30 mouse cellular contexts compared by ENCODE assay signal in genomic region chr1:60636802-60637452, GRCm38 (mm10).
DNase-seq lines count a peak whose midpoint lies in the region; ATAC-seq and TF ChIP-seq lines count a peak whose summit lies in the region.
"Had no signal": no experiment of that assay in that cellular context is flagged by ENCODE, and none has a peak within 500 bp of the region (broad histone marks: within the 10 kb centered on the region; RNA-seq: fewer than 3 reads in every experiment).

No protein-coding gene starts in this region.

- no peaks in the 10 kb centered on the region for H3K36me3 ChIP-seq in kidney, adult 2 months (ENCODE audit: control insufficient read depth, insufficient read depth, low read length)
- H3K36me3 ChIP-seq in liver, postnatal 0 days (replicated peaks; ENCODE audit: insufficient read depth, low read length): no peaks in the 10 kb centered on the region
- no peaks in the 10 kb centered on the region for H3K36me3 ChIP-seq in liver, embryonic 12.5 days
- H3K36me3 ChIP-seq in intestine, embryonic 15.5 days: no peaks in the 10 kb centered on the region
- no peaks in the 10 kb centered on the region for H3K36me3 ChIP-seq in intestine, postnatal 0 days (ENCODE audit: control insufficient read depth, insufficient read depth)
- H3K36me3 ChIP-seq in forebrain, embryonic 13.5 days (ENCODE audit: poor library complexity, severe bottlenecking): no peaks in the 10 kb centered on the region
- H3K36me3 ChIP-seq in forebrain, embryonic 12.5 days (replicated peaks): no peaks in the 10 kb centered on the region
- H3K36me3 ChIP-seq: embryonic facial prominence, embryonic 13.5 days; embryonic facial prominence, embryonic 15.5 days; forebrain, embryonic 10.5 days; G1E had no signal

- no peak overlapping the region for H3K4me3 ChIP-seq in kidney, adult 2 months (ENCODE audit: insufficient read depth, low read depth, low read length)
- no peak overlapping the region for H3K4me3 ChIP-seq in liver, postnatal 0 days (ENCODE audit: low read depth, low read length)
- no peak overlapping the region for H3K4me3 ChIP-seq in liver, embryonic 12.5 days
- no peak overlapping the region for H3K4me3 ChIP-seq in intestine, embryonic 15.5 days (replicated peaks)
- no peak overlapping the region for H3K4me3 ChIP-seq in intestine, postnatal 0 days (ENCODE audit: low read depth, low read length)
- no peak overlapping the region for H3K4me3 ChIP-seq in forebrain, embryonic 13.5 days
- H3K4me3 ChIP-seq in forebrain, embryonic 12.5 days (replicated peaks): no peak overlapping the region
- H3K4me3 ChIP-seq: embryonic facial prominence, embryonic 13.5 days; embryonic facial prominence, embryonic 15.5 days; erythroblast, embryonic 14.5 days; forebrain, embryonic 10.5 days had no signal

- 38% methylated on average over 3 of the region's 3 CpGs for WGBS in kidney, adult 2 months
- WGBS in liver, postnatal 0 days (ENCODE audit: insufficient replicate concordance): 37% methylated on average over 3 of the region's 3 CpGs
- 45% methylated on average over 3 of the region's 3 CpGs for WGBS in liver, embryonic 12.5 days (ENCODE audit: insufficient replicate concordance)
- 52% methylated on average over 3 of the region's 3 CpGs for WGBS in intestine, embryonic 15.5 days
- WGBS in intestine, postnatal 0 days: 30% methylated on average over 3 of the region's 3 CpGs
- WGBS in forebrain, embryonic 13.5 days: 87% methylated on average over 3 of the region's 3 CpGs
- WGBS in forebrain, embryonic 12.5 days: 82% methylated on average over 3 of the region's 3 CpGs

- no peak overlapping the region for H3K9ac ChIP-seq in liver, postnatal 0 days (replicated peaks)
- no peak overlapping the region for H3K9ac ChIP-seq in liver, embryonic 12.5 days
- H3K9ac ChIP-seq in intestine, embryonic 15.5 days: no peak overlapping the region
- H3K9ac ChIP-seq in intestine, postnatal 0 days (ENCODE audit: low read depth, low read length): no peak overlapping the region
- no peak overlapping the region for H3K9ac ChIP-seq in forebrain, embryonic 13.5 days
- no peak overlapping the region for H3K9ac ChIP-seq in forebrain, embryonic 12.5 days
- H3K9ac ChIP-seq: embryonic facial prominence, embryonic 13.5 days; embryonic facial prominence, embryonic 15.5 days had no signal

- DNase-seq in kidney, adult 2 months: peak; percentile 27
- DNase-seq in kidney, adult 18-20 months: no peak
- no peak for DNase-seq in liver, postnatal 0 days
- DNase-seq: adrenal gland, adult 8-10 months; adrenal gland, postnatal 14 days; adrenal gland, postnatal 36 days; B cell, adult 2 months; cerebellum, adult 11 months; cerebellum, adult 18-20 months; cerebellum, adult 8-10 months; cerebellum, adult 9-11 months; cerebellum, postnatal 14 days; cerebellum, postnatal 36 days; embryo, embryonic 11 days had no signal

- H3K27ac ChIP-seq in kidney, adult 2 months (ENCODE audit: insufficient read depth, low read depth, low read length): no peak overlapping the region
- no peak overlapping the region for H3K27ac ChIP-seq in liver, postnatal 0 days (ENCODE audit: low read depth)
- H3K27ac ChIP-seq in liver, embryonic 12.5 days: no peak overlapping the region
- H3K27ac ChIP-seq in intestine, embryonic 15.5 days: no peak overlapping the region
- no peak overlapping the region for H3K27ac ChIP-seq in intestine, postnatal 0 days (ENCODE audit: low read depth, low read length)
- H3K27ac ChIP-seq in forebrain, embryonic 13.5 days: no peak overlapping the region
- no peak overlapping the region for H3K27ac ChIP-seq in forebrain, embryonic 12.5 days
- H3K27ac ChIP-seq: embryonic facial prominence, embryonic 13.5 days; embryonic facial prominence, embryonic 15.5 days; forebrain, embryonic 10.5 days had no signal

- ATAC-seq in liver, postnatal 0 days: peak; percentile 59; the same call in 1 of the 2 replicates
- ATAC-seq in liver, embryonic 12.5 days: no peak
- ATAC-seq in intestine, embryonic 15.5 days: peak; percentile 77
- ATAC-seq in intestine, postnatal 0 days: peak; percentile 77
- ATAC-seq in forebrain, embryonic 13.5 days: no peak
- no peak for ATAC-seq in forebrain, embryonic 12.5 days (ENCODE audit: low FRiP score)
- ATAC-seq: activated CD4-positive, CD25-positive, alpha-beta regulatory T cell, adult 4 months; CD4-positive, CD25-positive, alpha-beta regulatory T cell, adult 4 months; forebrain, embryonic 14.5 days; forebrain, embryonic 16.5 days; Patski had no signal

- no peaks in the 10 kb centered on the region for H3K27me3 ChIP-seq in kidney, adult 2 months (replicated peaks; ENCODE audit: control insufficient read depth, insufficient read depth, low read length)
- H3K27me3 ChIP-seq in liver, postnatal 0 days (ENCODE audit: insufficient read depth, low read length): no peaks in the 10 kb centered on the region
- H3K27me3 ChIP-seq in liver, embryonic 12.5 days (replicated peaks): no peaks in the 10 kb centered on the region
- no peaks in the 10 kb centered on the region for H3K27me3 ChIP-seq in intestine, embryonic 15.5 days (replicated peaks)
- no peaks in the 10 kb centered on the region for H3K27me3 ChIP-seq in intestine, postnatal 0 days (replicated peaks; ENCODE audit: control insufficient read depth, insufficient read depth, low read length)
- no peaks in the 10 kb centered on the region for H3K27me3 ChIP-seq in forebrain, embryonic 13.5 days
- H3K27me3 ChIP-seq in forebrain, embryonic 12.5 days: no peaks in the 10 kb centered on the region
- H3K27me3 ChIP-seq: CH12.LX; embryonic facial prominence, embryonic 13.5 days; embryonic facial prominence, embryonic 15.5 days; Patski had no signal

- H3K9me3 ChIP-seq in liver, postnatal 0 days (ENCODE audit: low read length): no peaks in the 10 kb centered on the region
- H3K9me3 ChIP-seq in liver, embryonic 12.5 days (replicated peaks): no peaks in the 10 kb centered on the region
- no peaks in the 10 kb centered on the region for H3K9me3 ChIP-seq in intestine, embryonic 15.5 days
- no peaks in the 10 kb centered on the region for H3K9me3 ChIP-seq in intestine, postnatal 0 days (ENCODE audit: control insufficient read depth)
- no peaks in the 10 kb centered on the region for H3K9me3 ChIP-seq in forebrain, embryonic 13.5 days (replicated peaks)
- H3K9me3 ChIP-seq in forebrain, embryonic 12.5 days: no peaks in the 10 kb centered on the region
- H3K9me3 ChIP-seq: embryonic facial prominence, embryonic 13.5 days; embryonic facial prominence, embryonic 15.5 days; forebrain, embryonic 10.5 days; G1E had no signal

- TF ChIP-seq POLR2A in kidney, adult 2 months (IDR thresholded peaks at IDR 0.05; ENCODE audit: low read depth, low read length): no peak

- H3K4me1 ChIP-seq in kidney, adult 2 months (ENCODE audit: control insufficient read depth, insufficient read depth, low read length): peaks cover 10% of the 10 kb centered on the region
- H3K4me1 ChIP-seq in liver, postnatal 0 days (ENCODE audit: insufficient read depth): peaks cover 7% of the 10 kb centered on the region; the same call in 1 of the 2 replicates
- H3K4me1 ChIP-seq in liver, embryonic 12.5 days: peaks cover 6% of the 10 kb centered on the region; the same call in 1 of the 2 replicates
- no peaks in the 10 kb centered on the region for H3K4me1 ChIP-seq in intestine, embryonic 15.5 days (replicated peaks)
- H3K4me1 ChIP-seq in intestine, postnatal 0 days (replicated peaks; ENCODE audit: control insufficient read depth, insufficient read depth, low read length): 0 out of 2 replicates have a peak, but pooled peaks cover 7% of the 10 kb centered on the region
- H3K4me1 ChIP-seq in forebrain, embryonic 13.5 days: no peaks in the 10 kb centered on the region
- no peaks in the 10 kb centered on the region for H3K4me1 ChIP-seq in forebrain, embryonic 12.5 days
- H3K4me1 ChIP-seq: embryonic facial prominence, embryonic 13.5 days; embryonic facial prominence, embryonic 15.5 days; forebrain, embryonic 10.5 days had no signal

- no peak overlapping the region for H3K4me2 ChIP-seq in liver, postnatal 0 days (ENCODE audit: low read depth, low read length)
- H3K4me2 ChIP-seq in liver, embryonic 12.5 days: no peak overlapping the region
- no peak overlapping the region for H3K4me2 ChIP-seq in intestine, embryonic 15.5 days (replicated peaks)
- H3K4me2 ChIP-seq in intestine, postnatal 0 days (replicated peaks; ENCODE audit: low read depth): no peak overlapping the region
- no peak overlapping the region for H3K4me2 ChIP-seq in forebrain, embryonic 13.5 days
- H3K4me2 ChIP-seq in forebrain, embryonic 12.5 days: no peak overlapping the region
- H3K4me2 ChIP-seq: embryonic facial prominence, embryonic 13.5 days; embryonic facial prominence, embryonic 15.5 days had no signal

- TF ChIP-seq CTCF in kidney, adult 2 months (conservative IDR thresholded peaks at IDR 0.05; ENCODE audit: insufficient read depth, insufficient read length, low read depth, low read length): no peak
- TF ChIP-seq CTCF in liver, postnatal 0 days (IDR thresholded peaks at IDR 0.05; ENCODE audit: low read depth): no peak
- TF ChIP-seq CTCF in intestine, postnatal 0 days (IDR thresholded peaks at IDR 0.05; ENCODE audit: low read depth): no peak

- TF ChIP-seq EP300 in liver, postnatal 0 days (IDR thresholded peaks at IDR 0.05; ENCODE audit: low read depth): no peak

Comparison
In these comparisons a context has a peak if more than half of its experiments do, and no peak if none do; other contexts are left out.
1. ATAC-seq: peak in liver, postnatal 0 days (single experiment), intestine, embryonic 15.5 days (single experiment) and intestine, postnatal 0 days (single experiment); none in liver, embryonic 12.5 days (single experiment), forebrain, embryonic 13.5 days (single experiment) and forebrain, embryonic 12.5 days (single experiment).